Mouse (Mus musculus) embryonic facial prominence, embryonic 12.5 days (tissue): Measurements from ENCODE around the gene Tm4sf19. TPM values are rescaled to one million over a fixed set of nuclear protein-coding genes. Genes with fewer than 3 reads are reported as not detected.

Experiments used
- ATAC-seq: fragments of 200-750 bp; cut with Nextera tagmentation; 2 replicates; pipeline ENCODE4 v1.8.0; 2017; ENCODE audit not compliant: insufficient number of reproducible peaks, insufficient read depth, low FRiP score, low TSS enrichment
- H3K27ac ChIP-seq: fragments of 300-500 bp; sonication (generic); 2 replicates; pipeline ENCODE4 v1.5.1; 2016; ENCODE audit warnings: mild to moderate bottlenecking
- H3K27me3 ChIP-seq: fragments of 300-500 bp; sonication (generic); 2 replicates; pipeline ENCODE4 v1.6.1; 2016; ENCODE audit warnings: mild to moderate bottlenecking, moderate library complexity
- H3K36me3 ChIP-seq: fragments of 300-500 bp; sonication (generic); 2 replicates; pipeline ENCODE4 v1.6.1; 2016; ENCODE audit warnings: mild to moderate bottlenecking
- H3K4me1 ChIP-seq: fragments of 300-500 bp; sonication (generic); 2 replicates; pipeline ENCODE4 v1.6.1; 2016
- H3K4me2 ChIP-seq: fragments of 300-500 bp; sonication (generic); replicated peaks from 2 replicates; pipeline ENCODE4 v1.6.1; 2016; ENCODE audit warnings: mild to moderate bottlenecking, moderate library complexity
- H3K4me3 ChIP-seq: fragments of 300-500 bp; sonication (generic); 2 replicates; pipeline ENCODE4 v1.5.1; 2016; ENCODE audit warnings: mild to moderate bottlenecking
- H3K9ac ChIP-seq: fragments of 300-500 bp; sonication (generic); 2 replicates; pipeline ENCODE4 v1.6.1; 2016; ENCODE audit warnings: mild to moderate bottlenecking, moderate library complexity
- H3K9me3 ChIP-seq: fragments of 300-500 bp; sonication (generic); 2 replicates; pipeline ENCODE4 v1.6.1; 2016; ENCODE audit warnings: mild to moderate bottlenecking, moderate library complexity
- WGBS: fragments of 180-500 bp; shearing (Covaris S2); methylation state at CpG from one replicate; pipeline ENCODE4 v1.1.7; 2016; 5-methylcytosine and 5-hydroxymethylcytosine counted together
- polyA plus RNA-seq: library from polyadenylated mRNA; unstranded; fragments of >200 nt; fragmentation: Nextera tagmentation; extraction: Ambion mirVana; gene quantifications from 2 replicates; pipeline ENCODE4 v1.2.1, GENCODE M21; 2016

The Tm4sf19 gene
- polyA plus RNA-seq, 1 experiment from 2014 or later, result not detected

- Histone ChIP-seq H3K4me3 (no peak overlapping the region), H3K36me3 (0 out of 2 replicates have a peak, but pooled peaks cover 16% of the 10 kb centered on the region), H3K9me3 (no peaks in the 10 kb centered on the region), H3K27ac (no peak overlapping the region), H3K4me1 (peaks cover 8% of the 10 kb centered on the region; the same call in 1 of the 2 replicates), H3K4me2 (no peak overlapping the region), H3K9ac (no peak overlapping the region), H3K27me3 (no peaks in the 10 kb centered on the region)
- no peak for ATAC-seq
- 89% methylated on average over 2 of the region's 2 CpGs for WGBS
These were observed 49.8 kb downstream of the Tm4sf19 start for GRCm38 (mm10) chr16:32450133-32450532.

GRCm38 (mm10) chr16:32453102-32453501 lies 52.8 kb downstream of the Tm4sf19 start:
- ATAC-seq, result no peak

GRCm38 (mm10) chr16:32454646-32455045 lies 54.3 kb downstream of the Tm4sf19 start:
- peaks cover 10% of the 10 kb centered on the region; the same call in 1 of the 2 replicates for H3K4me1 ChIP-seq
- H3K36me3 ChIP-seq, result peaks cover 22% of the 10 kb centered on the region; the same call in 1 of the 2 replicates
- no peak for ATAC-seq
- no peaks in the 10 kb centered on the region for H3K9me3 ChIP-seq
- no peak overlapping the region for H3K9ac ChIP-seq
- H3K4me3 ChIP-seq, result no peak overlapping the region
- H3K27ac ChIP-seq, result peak overlapping the region; percentile 89
- no peaks in the 10 kb centered on the region for H3K27me3 ChIP-seq
- H3K4me2 ChIP-seq, result peak overlapping the region; percentile 24
- WGBS, result 30% methylated on average over 5 of the region's 5 CpGs

More at GRCm38 (mm10) chr16:32453102-32453501, 52.8 kb downstream of the Tm4sf19 start:
- Histone ChIP-seq H3K27me3 (no peaks in the 10 kb centered on the region), H3K27ac (no peak overlapping the region), H3K36me3 (peaks cover 22% of the 10 kb centered on the region; the same call in 1 of the 2 replicates), H3K4me3 (no peak overlapping the region), H3K4me2 (no peak overlapping the region), H3K9me3 (no peaks in the 10 kb centered on the region), H3K9ac (no peak overlapping the region), H3K4me1 (peaks cover 10% of the 10 kb centered on the region; the same call in 1 of the 2 replicates)
- 91% methylated on average over 8 of the region's 8 CpGs for WGBS

- H3K4me2 ChIP-seq, result no peak overlapping the region
- H3K27ac ChIP-seq, result no peak overlapping the region
- H3K9ac ChIP-seq, result no peak overlapping the region
- no peak overlapping the region for H3K4me3 ChIP-seq
- H3K36me3 ChIP-seq, result peaks cover 22% of the 10 kb centered on the region; the same call in 1 of the 2 replicates
- peaks cover 10% of the 10 kb centered on the region; the same call in 1 of the 2 replicates for H3K4me1 ChIP-seq
- ATAC-seq, result no peak
- no peaks in the 10 kb centered on the region for H3K9me3 ChIP-seq
- H3K27me3 ChIP-seq, result no peaks in the 10 kb centered on the region
These were observed 55.8 kb downstream of the Tm4sf19 start for GRCm38 (mm10) chr16:32456086-32456485.

- no peak overlapping the region for H3K27ac ChIP-seq
- ATAC-seq, result no peak
- 91% methylated on average over 1 of the region's 1 CpGs for WGBS
These were observed 56.5 kb downstream of the Tm4sf19 start for GRCm38 (mm10) chr16:32456761-32457160.

More at GRCm38 (mm10) chr16:32456761-32457160, 56.5 kb downstream of the Tm4sf19 start:
- Histone ChIP-seq H3K4me2 (no peak overlapping the region), H3K27me3 (no peaks in the 10 kb centered on the region), H3K9me3 (no peaks in the 10 kb centered on the region), H3K9ac (no peak overlapping the region), H3K36me3 (peaks cover 20% of the 10 kb centered on the region; the same call in 1 of the 2 replicates), H3K4me1 (peaks cover 10% of the 10 kb centered on the region; the same call in 1 of the 2 replicates), H3K4me3 (no peak overlapping the region)

Other genes starting within 250 kb of the Tm4sf19 start
- 9.9 and 11.1 TPM in 2 replicates for gene Nrros, start 234.9 kb upstream of the Tm4sf19 start, polyA plus RNA-seq
- 0.22 and 0.31 TPM in 2 replicates for gene Bex6, start 220.7 kb upstream of the Tm4sf19 start, polyA plus RNA-seq
- 22.3 and 24.8 TPM in 2 replicates for gene Fbxo45, start 153.3 kb upstream of the Tm4sf19 start, polyA plus RNA-seq
- gene Wdr53, start 153.3 kb upstream of the Tm4sf19 start, polyA plus RNA-seq, result 16.6 and 18.0 TPM in 2 replicates
- 0.15 TPM in 1 of 2 replicates, not detected in the other for gene Smco1, start 129.0 kb upstream of the Tm4sf19 start, polyA plus RNA-seq
- gene Rnf168, start 123.0 kb upstream of the Tm4sf19 start, polyA plus RNA-seq, result 33.8 and 41.8 TPM in 2 replicates
- 31.9 and 33.2 TPM in 2 replicates for gene Ubxn7, start 68.2 kb upstream of the Tm4sf19 start, polyA plus RNA-seq
- gene Tctex1d2, start 19.2 kb downstream of the Tm4sf19 start, polyA plus RNA-seq, result 25.6 and 28.7 TPM in 2 replicates
- 34.2 and 35.4 TPM in 2 replicates for gene Pcyt1a, start 30.4 kb downstream of the Tm4sf19 start, polyA plus RNA-seq
- 0.09 and 0.33 TPM in 2 replicates for gene Slc51a, start 87.4 kb downstream of the Tm4sf19 start, polyA plus RNA-seq
- gene Zdhhc19, start 95.8 kb downstream of the Tm4sf19 start, polyA plus RNA-seq, result not detected in 2 replicates
- 32.7 and 36.6 TPM in 2 replicates for gene Tfrc, start 208.4 kb downstream of the Tm4sf19 start, polyA plus RNA-seq
- gene Tnk2, start 243.4 kb downstream of the Tm4sf19 start, polyA plus RNA-seq, result 13.4 and 13.8 TPM in 2 replicates